Mouse (Mus musculus) heart, adult 2 months (tissue): Measurements from ENCODE around the gene Zfp28.

Source experiments
- CTCF ChIP-seq: fragments of 200-600 bp; IDR thresholded peaks from 2 replicates; pipeline ENCODE4 v1.8.1; 2022; ENCODE audit warnings: antibody characterized with exemption, mild to moderate bottlenecking, moderate library complexity
- EP300 ChIP-seq: fragments of 200-500 bp; IDR thresholded peaks from 2 replicates; pipeline ENCODE4 v1.6.1; 2011; ENCODE audit warnings: low read depth, low read length, control low read depth; ENCODE audit not compliant: insufficient read depth
- POLR2A ChIP-seq: fragments of 200-500 bp; IDR thresholded peaks from 2 replicates; pipeline ENCODE4 v1.6.1; 2011; ENCODE audit warnings: mild to moderate bottlenecking, low read depth, low read length, control low read depth; ENCODE audit not compliant: insufficient read depth

DNA sequence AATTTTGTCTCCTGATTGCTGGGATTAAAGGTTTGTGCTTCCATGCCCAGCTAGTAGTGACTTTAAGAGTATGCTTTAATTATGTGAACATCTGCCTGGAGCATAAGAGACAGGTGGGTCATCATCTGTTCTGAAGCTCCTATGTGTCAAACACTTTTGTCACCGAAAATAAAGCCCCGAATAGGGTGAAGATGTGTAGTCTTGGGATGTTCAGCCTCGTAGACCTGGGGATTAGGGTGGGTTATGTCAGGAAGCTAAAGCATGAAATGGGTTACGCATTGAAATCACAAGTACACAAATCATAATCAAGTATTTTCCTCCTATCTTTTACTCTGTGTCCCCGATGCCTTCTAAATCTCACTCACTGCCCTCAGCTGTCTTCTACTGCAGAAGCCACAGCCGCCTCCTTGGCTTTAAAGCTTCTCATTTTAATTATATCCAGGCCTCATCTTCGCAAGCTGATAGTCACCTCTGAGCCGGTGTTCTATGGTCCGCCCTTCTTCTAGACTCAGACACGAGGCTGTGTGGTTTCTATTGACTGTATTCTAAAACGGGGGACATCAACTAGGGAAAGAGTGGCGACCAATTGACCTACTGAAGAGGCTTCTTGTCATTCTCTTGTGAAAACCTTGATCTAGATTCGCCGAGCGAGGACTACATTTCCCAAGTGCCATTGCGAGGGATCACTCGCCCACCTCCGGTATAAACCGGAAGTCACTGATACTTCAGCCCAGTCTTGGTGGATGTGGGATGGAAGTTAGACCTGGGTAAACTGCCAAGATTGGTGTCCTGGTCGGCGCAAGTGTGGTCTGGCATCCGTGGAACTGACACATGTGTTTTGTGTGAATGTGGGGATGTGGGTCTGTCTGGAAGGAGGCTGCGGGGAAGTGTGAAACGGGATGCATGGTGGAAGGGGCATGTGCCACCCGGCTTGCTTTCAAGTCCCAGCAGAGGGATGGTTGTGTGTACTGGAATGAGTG is 15.2 kb downstream of the Zfp28 start, which contains the start of gene Smim17:
- TF ChIP-seq POLR2A (0 out of 2 replicates have a peak, but pooled peaks have one; percentile 24), CTCF (no peak), EP300 (no peak)
